Mouse (Mus musculus): ENCODE results near the gene Akr1b8.
"Not testable (repeated sequence)": the region's sequence is repeated elsewhere in the genome, so short reads cannot be mapped to it uniquely, and the experiment has no call there.

Akr1b8 gene

DNA sequence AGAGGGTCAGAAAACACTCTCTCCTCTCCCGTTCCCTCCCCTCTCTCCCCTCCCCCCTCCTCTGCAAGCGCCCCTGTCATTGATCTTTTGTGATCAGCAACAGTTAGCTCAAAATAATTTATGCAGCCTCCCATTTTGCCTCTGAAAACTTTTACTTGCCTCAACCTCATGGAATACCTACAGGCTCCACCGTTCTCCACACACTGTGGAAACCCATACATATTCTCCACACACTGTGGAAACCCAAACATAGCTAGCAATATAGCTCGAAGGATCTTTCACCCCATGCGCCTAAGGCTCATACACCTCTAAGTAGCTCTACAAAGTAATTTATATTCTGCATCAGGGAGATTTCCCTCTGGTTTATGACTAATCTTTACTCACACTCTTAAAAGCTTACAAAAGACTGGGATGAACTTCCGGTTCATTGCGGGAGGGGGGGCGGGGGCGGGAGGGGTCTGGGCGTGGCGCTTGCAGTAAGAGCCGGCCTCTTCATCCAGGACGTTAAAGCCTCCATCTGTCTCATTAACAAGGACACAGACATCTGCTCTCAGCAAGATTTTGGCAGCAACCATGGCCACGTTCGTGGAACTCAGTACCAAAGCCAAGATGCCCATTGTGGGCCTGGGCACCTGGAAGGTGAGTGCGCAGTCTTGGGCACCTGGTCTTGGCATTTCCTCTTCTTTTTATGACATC, at the start of gene Akr1b8:
Akr1b8 (plus strand) TSS at position 462 of the 696 bp plus-strand sequence.
- DNase-seq (ENCODE audit: low spot score), result no peak

DNA sequence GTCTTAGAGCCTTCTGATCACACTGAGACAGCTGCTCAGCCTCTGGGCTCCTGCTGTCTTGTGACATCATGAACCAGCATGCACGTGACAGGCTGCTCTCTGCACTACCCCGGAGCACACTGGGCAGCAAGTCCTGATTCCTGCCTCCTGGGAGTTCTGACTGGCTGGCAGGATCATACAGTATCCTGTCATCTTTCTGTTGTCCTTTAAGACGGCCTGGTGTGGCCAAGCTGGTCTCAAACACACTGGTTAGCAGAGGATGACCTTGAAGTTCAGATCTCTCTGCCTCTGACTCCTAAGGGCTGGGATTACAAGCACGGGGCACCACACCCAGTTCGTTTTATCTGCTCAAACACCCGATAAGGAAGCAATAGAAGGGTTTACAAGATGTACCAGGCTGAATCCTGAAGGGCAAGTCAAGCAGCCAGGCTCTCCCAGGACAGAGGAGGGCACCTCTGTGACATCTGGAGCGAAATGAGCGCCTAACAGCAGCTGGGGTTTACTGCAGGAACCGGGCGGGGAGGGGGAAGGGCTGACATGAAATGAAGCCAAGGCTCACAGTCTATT, 49.2 kb upstream of the Akr1b8 start:
- no peak for DNase-seq (ENCODE audit: low spot score)

DNA sequence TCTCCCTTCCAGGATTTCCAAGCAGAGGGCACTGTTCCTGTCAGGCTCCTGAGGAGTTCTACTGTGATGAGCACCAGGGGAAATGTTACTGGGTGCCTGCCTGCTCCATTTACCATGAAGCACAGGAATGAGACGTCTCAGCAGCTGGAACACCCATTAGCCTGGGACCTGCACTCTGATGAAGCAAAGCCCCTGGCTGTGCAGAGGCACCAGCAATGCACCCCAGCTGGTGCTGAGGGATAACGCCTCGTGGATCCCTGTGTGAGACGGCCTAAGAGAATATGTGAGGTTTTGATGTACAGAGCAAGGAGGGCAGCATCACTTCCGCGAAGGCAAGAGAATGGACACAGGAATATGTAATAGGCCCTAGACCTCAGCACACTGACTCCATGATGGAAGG, 47.1 kb upstream of the Akr1b8 start:
- DNase-seq (ENCODE audit: low spot score), result no peak

DNA sequence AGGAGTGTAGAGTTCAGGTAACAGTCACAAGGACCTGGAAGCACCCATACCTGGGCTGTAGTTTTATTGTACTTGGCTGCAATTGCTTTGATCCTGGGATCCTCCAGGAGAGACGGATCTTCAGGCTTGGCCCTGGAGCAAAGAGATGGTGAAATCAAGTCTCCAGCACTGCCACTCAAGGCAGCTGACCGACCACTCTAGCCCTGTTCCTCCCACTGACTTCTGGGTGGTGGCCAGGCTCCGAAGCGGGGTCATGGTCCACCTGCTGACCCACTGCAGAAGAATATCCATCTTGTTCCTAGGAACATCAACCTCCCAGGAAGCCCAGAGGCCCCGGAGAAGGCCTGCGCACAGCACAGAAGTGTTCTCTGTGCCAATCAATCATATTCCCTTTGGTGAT, 44.4 kb upstream of the Akr1b8 start:
- DNase-seq (ENCODE audit: low spot score), result no peak

DNA sequence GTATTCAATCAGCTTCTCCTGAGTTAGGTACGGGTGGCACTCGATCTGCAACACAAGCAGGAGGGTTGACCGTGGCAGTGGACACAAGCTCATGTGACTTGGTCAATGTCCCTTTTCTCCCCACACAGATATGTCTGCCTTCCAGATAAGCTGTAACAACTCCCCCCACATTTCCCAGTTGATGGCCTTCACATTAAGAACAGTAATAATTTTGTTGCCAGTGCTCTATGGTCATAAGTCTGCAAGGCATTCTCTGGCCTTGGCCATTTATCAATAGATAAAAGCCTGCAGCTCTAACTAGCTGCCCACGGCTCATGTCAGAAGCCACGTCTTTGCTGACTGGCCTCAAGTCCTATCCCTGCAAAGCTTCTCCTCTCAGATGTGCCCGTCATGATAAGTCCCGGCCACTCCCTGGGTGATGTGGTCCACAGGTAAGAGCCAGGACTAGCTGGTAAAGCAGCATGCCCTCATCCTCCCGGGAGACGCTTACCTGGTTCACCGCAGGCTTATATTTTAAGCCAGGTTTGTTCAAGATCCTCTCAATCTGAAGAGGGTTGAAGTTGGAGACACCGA, 43.8 kb upstream of the Akr1b8 start:
- DNase-seq (ENCODE audit: low spot score), result no peak

DNA sequence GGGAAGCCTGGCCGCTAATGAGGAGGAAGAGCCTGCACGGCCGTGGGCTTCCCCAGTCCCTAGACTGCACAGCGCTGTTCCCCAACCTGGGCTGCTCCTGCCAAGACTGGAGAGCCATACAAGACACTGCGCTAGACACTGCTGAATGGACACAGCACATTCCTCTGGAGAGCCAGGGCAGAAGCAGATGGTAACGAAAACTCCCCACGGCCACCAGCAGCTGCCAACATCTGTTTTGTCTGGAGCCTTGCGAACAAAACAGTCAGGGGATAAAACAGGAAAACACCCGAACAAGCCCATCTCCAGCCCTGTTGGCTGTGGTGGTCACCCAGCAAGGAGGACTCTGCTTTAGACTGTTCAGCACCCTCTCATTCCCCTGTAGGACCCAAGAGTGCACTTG, 40.5 kb upstream of the Akr1b8 start:
- DNase-seq (ENCODE audit: low spot score), result no peak

DNA sequence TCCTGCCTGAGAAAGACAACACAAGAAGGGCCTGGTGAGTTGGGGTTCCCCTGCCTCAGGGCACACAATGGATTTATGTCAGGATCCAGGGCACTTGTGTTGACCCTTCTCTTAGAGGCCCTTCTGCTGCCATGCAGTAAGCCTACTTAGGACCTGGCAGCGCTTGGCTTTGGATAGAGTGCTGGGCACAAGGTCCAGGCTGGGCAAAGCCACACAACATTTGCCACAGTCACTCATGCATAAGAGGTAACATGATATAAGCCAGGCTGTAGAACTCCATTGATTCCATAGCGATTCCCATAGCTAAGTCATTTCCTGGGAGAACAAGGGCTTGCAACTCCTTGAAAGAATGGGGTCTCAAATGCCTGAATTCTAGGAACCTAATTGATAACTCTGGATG, 40.0 kb upstream of the Akr1b8 start:
- DNase-seq (ENCODE audit: low spot score), result no peak

DNA sequence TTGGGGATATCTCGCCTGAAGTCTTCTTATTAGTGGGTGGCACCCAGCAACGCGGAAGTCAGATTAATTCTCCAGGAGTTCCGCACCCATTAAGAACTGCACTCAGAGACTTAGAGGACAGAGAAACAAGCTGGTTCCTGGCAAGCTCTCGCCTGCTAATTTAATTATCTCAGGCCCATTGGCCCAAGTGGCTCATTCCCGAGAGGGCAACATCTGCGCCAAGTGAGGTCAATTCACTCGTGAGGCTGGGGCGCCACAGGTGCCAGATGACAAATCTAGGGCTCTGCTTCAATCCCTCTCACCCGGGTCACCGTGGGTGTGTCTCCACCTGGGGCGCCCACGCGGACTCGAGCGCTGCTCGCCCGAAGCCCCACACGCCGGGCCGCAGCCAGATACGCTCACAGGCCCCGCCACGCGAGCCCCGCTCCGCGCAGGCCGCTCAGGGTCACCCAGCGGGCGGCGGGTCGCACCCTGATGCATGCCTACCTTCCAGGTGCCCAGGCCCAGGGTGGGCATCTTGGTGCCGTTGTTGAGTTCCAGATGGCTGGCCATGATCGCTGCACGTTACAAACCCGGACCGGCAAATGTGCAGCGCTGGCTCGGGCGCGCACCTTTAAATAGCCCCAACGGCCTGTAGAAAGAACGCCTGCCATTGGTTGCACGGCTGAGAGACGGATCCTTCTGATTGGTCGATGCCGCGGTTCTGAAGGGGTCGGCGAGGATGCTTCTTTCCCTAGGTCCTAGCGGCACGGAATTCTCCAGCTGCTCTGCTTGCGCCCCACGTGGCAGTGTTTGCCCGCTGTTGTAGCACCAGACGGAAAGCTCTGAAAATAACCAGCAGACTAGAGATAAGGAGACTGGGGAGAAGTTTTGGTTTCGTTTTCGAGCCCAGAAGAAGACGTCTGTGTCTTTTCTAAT, 36.8 kb upstream of the Akr1b8 start, which contains the start of gene Akr1b3:
Akr1b3 (minus strand) TSS at position 625 of the 918 bp plus-strand sequence.
- DNase-seq (ENCODE audit: low spot score), result peak; percentile 71

DNA sequence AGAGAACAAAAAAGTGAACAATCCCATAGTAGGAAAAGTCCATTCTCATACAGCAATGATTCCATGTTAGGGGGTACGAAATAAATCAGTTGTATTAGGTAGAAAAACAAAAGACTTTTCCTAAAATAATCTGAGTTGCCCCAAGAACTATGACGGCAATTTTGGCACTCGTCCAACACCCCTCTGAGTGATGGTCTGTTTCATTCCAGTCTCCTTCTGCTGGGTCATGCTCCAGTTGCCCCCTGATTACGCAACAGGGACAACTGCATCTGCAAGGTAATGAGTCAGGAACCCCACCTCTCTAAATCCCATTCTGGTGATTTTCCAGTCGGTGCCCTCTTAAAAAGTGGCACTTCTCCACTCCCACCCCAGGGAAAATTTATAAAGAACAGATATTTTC, 35.7 kb upstream of the Akr1b8 start:
- no peak for DNase-seq (ENCODE audit: low spot score)

DNA sequence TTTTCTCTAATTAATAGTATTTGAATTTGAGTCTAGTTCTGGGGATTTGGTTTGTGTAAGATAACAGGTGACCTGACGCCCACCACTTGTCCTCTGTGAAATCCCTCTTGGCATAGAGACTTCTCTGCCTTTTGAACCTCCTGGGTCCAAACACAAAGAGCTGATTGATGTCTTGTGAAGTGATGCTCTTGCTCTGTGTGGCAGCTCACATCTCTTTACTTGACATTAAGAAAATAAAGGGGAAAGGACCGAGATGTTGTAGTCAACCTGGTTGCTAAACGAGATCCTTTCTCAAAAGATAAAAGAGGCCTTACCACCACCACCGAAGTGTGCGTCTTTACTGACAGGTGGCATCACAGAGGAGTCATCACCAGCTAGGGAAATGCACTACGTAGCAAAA, 35.3 kb upstream of the Akr1b8 start:
- no peak for DNase-seq (ENCODE audit: low spot score)

DNA sequence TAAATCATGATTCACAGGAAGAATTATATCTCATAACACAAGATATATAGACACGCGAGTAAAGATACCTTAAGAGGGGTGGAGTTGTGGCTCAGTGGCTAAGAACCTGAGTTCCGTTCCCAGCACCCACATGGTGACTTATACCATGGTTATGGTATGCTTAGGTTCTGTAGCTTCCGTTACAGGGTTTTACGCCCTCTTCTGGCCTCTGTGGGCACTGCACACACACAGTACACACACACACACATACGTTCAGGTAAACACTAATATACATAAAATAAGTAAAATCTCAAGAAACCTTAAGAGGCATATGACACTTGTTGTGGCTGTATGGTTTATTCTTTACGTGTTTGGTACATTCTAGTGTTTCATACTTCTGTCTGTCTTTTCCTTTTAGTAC, 31.8 kb upstream of the Akr1b8 start:
- no peak for DNase-seq (ENCODE audit: low spot score)

DNA sequence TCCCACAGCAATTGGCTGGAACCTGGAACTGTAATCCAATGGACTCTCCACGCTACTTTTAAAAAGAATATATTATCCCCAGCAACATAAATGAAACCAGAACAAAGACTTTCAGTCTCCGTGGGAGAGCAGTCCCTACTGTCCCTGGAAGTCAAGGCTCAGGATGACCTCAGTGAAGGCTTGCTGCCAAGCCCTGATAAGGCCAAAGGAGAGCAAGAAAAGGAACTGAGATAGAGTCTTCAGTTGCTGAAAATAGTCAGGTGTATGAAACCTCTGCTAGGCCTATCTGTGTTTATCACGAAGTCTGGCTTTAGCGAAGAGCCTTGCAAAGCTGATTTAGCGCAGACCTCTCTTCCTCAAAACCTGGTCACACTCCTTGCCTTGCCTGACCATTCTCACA, 22.5 kb upstream of the Akr1b8 start:
- no peak for DNase-seq (ENCODE audit: low spot score)

DNA sequence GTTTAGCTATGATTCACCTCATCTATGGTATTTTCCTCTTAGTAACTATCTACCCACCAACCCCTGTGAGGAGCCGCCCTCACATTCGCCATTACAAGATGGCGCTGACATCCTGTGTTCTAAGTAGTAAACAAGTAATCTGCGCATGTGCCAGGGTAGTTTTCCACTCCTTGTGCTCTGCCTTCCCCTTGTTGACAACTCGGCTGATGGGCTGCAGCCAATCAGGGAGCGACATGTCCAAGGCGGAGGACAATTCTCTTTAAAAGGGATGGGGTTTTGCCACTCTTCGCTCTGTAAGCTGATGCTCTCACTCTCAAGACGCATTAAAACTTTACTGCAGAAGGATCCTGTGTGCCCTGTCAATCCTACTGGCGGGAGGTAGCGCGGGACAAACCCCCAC, 22.1 kb upstream of the Akr1b8 start:
- not testable (repeated sequence) for DNase-seq (ENCODE audit: low spot score)

DNA sequence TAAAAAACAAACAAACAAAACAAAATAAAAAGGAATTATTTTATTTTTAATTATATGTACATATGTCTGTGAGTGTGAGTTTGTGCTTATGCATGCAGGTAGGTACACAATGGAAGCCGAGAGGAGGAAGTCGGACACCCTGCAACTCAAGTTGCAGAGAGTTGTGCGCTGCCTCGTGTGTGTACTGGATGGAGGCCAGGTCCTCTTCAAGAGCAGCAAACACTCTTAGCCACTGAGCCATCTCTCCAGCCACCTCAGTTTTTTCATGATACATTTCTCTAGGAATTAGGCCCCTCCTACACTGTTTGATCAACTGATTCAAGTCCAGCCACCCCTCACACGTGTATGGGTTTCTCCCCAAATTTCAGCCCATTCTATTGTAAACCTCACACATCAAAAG, 19.2 kb upstream of the Akr1b8 start:
- no peak for DNase-seq (ENCODE audit: low spot score)

DNA sequence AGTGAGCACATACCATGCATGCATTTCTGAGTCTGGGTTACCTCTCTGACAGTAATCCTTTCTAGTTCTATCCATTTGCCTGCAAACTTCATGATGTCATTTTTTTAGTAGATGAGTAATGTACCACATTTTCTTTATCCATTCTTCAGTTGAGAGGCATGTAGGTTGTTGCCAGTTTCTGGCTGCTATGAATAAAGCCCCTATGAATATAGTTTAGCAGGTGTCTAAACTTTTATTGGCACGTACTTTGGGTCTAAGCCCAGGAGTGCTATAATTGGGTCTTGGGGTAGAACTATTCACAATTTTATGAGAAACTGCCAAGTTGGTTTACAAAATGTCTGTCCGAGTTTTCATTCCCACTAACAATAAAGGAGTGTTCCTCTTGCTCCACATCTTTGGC, 16.1 kb upstream of the Akr1b8 start:
- no peak for DNase-seq (ENCODE audit: low spot score)

DNA sequence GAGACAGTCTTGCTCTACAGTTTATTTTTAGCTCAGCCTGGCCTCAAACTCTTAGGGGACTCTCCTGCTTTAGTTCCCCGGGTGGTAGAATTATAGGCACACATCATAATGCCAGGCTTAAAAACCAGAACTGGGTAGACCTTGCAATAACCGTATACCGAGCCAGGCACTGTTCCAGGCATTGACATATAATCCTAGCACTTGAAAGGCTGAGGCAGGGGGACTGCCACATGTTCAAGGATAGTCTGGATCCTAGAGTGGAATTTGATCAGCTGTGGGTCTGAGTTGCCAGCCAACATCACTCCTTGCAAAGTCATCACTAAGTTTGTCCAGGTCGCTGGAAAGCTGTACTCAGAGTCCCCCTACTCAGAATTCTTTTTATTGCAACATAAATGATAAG, 11.9 kb upstream of the Akr1b8 start:
- DNase-seq (ENCODE audit: low spot score), result no peak

DNA sequence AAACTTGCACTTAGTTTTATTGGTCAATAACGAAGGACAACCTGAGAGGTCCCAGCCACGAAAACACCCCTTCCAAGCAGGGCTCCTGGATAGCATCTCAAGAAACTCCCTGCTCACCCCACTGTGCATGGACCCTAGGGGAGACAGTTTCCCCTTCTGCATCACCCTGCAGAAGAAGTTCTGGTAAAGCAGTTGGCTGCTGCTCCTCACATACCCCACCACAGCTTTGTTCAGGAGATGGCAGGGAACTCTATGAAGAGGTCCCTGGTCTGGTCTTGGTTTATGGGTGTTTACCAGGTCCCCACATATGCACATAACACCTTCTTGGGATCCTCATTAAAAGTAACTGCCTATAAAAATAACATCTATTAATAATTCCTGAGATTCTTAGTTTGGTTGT, 11.4 kb upstream of the Akr1b8 start:
- DNase-seq (ENCODE audit: low spot score), result no peak

DNA sequence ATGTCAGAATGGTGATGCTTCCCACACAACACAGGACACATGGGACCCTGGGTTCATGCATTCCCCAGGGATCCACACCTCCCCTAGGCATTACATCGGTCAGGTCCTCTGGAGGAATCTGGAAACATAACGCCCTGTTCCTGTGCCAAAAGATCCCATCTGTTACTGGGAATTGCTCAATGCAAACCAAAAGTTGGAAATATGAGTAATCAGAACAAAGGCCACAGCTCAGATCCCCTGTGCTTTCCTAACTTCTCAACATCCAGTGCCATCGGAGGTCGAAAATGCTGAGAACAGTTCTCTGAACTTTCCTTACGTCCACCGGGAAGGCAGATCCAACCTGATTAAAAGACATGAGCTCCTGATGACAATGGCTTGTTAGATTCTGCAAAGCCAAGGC, 10.5 kb upstream of the Akr1b8 start:
- no peak for DNase-seq (ENCODE audit: low spot score)

DNA sequence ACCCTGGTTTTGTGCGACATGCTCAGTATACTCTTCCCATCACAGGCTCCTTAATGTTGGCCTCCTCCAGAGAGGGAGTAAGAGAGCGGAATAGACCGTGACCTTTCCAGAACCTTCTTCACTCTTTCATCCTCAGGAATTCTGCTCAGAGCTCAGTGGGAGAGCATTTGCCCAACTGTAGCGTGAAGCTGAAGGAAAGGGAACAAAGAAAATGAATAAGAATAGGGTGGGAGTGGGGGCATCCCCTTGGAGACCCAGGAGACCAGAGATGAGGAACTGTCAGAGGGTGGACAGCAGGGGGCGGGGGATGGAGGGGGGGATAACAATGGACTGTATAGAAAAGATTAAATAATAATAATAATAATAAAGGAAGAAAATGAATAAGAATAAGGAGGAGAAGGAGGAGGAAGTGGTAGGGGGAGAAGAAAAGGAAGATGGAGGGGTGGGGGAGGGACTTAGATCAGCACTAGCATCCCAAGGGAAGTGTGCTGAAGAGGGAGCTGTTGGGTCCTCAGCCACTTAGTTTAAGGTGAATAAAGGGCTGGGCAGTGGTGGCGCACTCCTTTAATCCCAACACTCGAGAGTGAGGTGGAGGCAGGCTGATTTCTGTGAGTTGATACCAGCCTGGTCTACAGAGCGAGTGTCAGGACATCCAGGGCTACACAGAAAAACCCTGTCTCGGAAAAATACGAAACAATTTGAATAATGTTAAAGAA, 9.6 kb upstream of the Akr1b8 start:
- no peak for DNase-seq (ENCODE audit: low spot score)

DNA sequence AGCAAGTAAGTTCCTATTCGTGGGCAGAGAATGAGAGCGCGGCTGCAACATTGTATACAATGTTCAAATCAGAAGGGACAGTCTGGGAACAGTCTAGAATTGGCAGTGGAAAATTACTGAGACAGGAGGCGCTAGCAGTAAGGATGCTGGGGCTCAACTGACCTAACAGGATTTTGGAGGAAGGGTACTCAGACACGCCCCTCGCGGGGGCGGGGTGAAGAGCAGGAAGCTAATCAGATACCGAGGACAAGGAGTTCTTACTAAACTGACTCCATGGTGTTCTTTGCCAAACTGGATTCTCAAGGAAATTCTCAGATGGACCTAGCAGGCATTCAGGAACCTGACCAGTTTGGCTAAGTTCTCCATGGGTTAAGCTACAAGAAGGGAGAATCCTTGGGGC, 9.0 kb upstream of the Akr1b8 start:
- no peak for DNase-seq (ENCODE audit: low spot score)

DNA sequence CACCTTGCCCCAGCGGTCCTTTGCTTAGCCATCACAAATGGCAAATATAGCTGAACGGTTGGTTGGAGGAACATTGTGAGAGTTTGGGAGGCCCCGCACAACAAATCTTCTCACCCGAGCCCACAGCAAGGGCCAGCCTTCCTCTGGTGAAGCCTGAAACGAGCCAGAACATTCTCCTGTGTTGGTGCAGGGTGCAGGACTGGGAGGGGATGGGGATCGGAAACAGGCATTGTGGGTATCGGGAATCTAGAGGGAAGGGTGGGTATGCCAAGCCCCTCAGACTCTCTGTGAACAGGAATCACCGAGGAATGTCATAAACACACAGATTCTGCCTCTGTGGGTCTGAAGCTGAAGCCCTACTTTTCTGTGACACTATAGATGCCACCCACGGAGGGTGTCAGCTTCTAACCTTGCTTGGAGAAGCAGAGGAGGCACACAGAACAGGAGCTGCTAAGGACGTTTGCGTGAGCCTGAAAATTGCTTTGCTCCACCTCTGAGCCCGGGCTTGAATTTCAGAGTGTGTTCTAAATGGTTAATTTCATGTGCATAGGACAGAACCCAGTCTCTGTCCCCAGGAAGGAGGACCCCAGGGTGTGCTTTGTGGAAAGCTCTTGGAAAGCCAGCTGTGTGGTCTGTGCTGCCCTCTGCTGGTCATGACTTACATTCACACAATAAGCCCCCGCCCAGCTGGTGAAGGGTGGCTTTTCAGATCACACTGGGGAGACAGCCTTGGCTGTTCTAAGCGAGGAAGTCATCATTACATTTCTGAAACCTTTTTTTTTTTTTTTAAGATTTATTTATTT, 7.6 kb upstream of the Akr1b8 start:
- DNase-seq (ENCODE audit: low spot score), result peak; percentile 14

Measured in spleen, adult 12 weeks (tissue).